ENCODE assay signal across 8 mouse cellular contexts in the genomic region with DNA sequence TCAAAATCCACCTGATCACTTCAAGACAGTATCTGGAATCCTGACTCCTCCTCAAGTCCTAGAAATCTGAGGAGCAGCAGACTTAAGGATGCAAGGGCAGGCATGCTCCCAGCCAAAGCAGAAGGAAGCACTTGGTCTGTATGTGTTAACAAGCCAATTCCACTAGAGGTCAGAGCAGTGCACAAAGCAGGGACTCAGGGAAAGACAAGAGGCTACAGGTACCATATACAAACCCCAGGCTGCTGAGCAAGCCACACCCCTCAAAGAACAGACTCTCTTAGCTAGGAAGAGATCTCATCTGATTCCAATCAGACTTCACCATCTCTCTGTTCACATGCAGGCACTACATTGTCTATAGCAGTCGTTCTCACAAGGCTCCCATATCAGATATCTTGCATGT.
DNase-seq lines count a peak whose midpoint lies in the region; ATAC-seq and TF ChIP-seq lines count a peak whose summit lies in the region.

No protein-coding gene starts in this region.

- H3K9me3 ChIP-seq in heart, postnatal 0 days (replicated peaks; ENCODE audit: control insufficient read depth, low read length): no peaks in the 10 kb centered on the region
- no peaks in the 10 kb centered on the region for H3K9me3 ChIP-seq in lung, embryonic 14.5 days (ENCODE audit: low read depth, low read length)

- H3K4me1 ChIP-seq in heart, postnatal 0 days (ENCODE audit: control insufficient read depth, insufficient read depth): no peaks in the 10 kb centered on the region
- no peaks in the 10 kb centered on the region for H3K4me1 ChIP-seq in lung, embryonic 14.5 days (ENCODE audit: insufficient read depth)
- H3K4me1 ChIP-seq in small intestine, adult 2 months (ENCODE audit: control insufficient read depth, insufficient read depth, insufficient read length, low read length): no peaks in the 10 kb centered on the region

- no peaks in the 10 kb centered on the region for H3K36me3 ChIP-seq in heart, postnatal 0 days (replicated peaks; ENCODE audit: control insufficient read depth, insufficient read depth, low read length)
- no peaks in the 10 kb centered on the region for H3K36me3 ChIP-seq in lung, embryonic 14.5 days (ENCODE audit: insufficient read depth)
- H3K36me3 ChIP-seq in small intestine, adult 2 months (ENCODE audit: control insufficient read depth, insufficient read depth, low read length): no peaks in the 10 kb centered on the region

- peak; percentile 47 for DNase-seq in adrenal gland, adult 2 months
- DNase-seq in adrenal gland, adult 8-10 months: no peak
- DNase-seq in CD4-positive helper T cell, adult 2 months (ENCODE audit: low read depth, low spot score): peak; percentile 77
- peak; percentile 12 for DNase-seq in brain, embryonic 18.5 days (ENCODE audit: low read depth, low spot score)
- DNase-seq in heart, postnatal 0 days (ENCODE audit: low spot score): peak; percentile 57
- DNase-seq in kidney, postnatal 25 days: peak; percentile 42 to 53
- DNase-seq in lung, embryonic 14.5 days: peak; percentile 73

- H3K27me3 ChIP-seq in heart, postnatal 0 days (ENCODE audit: control insufficient read depth, insufficient read depth, low read length): no peaks in the 10 kb centered on the region
- no peaks in the 10 kb centered on the region for H3K27me3 ChIP-seq in lung, embryonic 14.5 days (ENCODE audit: insufficient read depth, low read length)
- H3K27me3 ChIP-seq in small intestine, adult 2 months (ENCODE audit: control insufficient read depth, insufficient read depth, low read length): no peaks in the 10 kb centered on the region

- H3K9ac ChIP-seq in heart, postnatal 0 days (replicated peaks; ENCODE audit: low read depth, low read length): no peak overlapping the region
- H3K9ac ChIP-seq in lung, embryonic 14.5 days: no peak overlapping the region

- no peak overlapping the region for H3K27ac ChIP-seq in heart, postnatal 0 days (ENCODE audit: low read depth)
- H3K27ac ChIP-seq in lung, embryonic 14.5 days (ENCODE audit: low read depth): no peak overlapping the region
- no peak overlapping the region for H3K27ac ChIP-seq in small intestine, adult 2 months (ENCODE audit: insufficient read depth, low read depth, low read length)

- H3K4me2 ChIP-seq in heart, postnatal 0 days (ENCODE audit: low read depth, low read length): no peak overlapping the region
- no peak overlapping the region for H3K4me2 ChIP-seq in lung, embryonic 14.5 days

- H3K4me3 ChIP-seq in heart, postnatal 0 days (ENCODE audit: low read depth, low read length): no peak overlapping the region
- no peak overlapping the region for H3K4me3 ChIP-seq in lung, embryonic 14.5 days (ENCODE audit: low read depth, low read length)
- H3K4me3 ChIP-seq in small intestine, adult 2 months (ENCODE audit: low read depth, low read length): no peak overlapping the region

- TF ChIP-seq POLR2A in small intestine, adult 2 months (IDR thresholded peaks at IDR 0.05; ENCODE audit: low read depth, low read length): no peak

- TF ChIP-seq CTCF in heart, postnatal 0 days (IDR thresholded peaks at IDR 0.05; ENCODE audit: low read depth): peak; percentile 78
- peak; percentile 79 for TF ChIP-seq CTCF in lung, embryonic 14.5 days (IDR thresholded peaks at IDR 0.05; ENCODE audit: low read depth)
- TF ChIP-seq CTCF in small intestine, adult 2 months (IDR thresholded peaks at IDR 0.05; ENCODE audit: extremely low read depth, insufficient read length, insufficient replicate concordance, low read depth, low read length): peak; percentile 43; the same call in 1 of the 2 replicates

- ATAC-seq in heart, postnatal 0 days (ENCODE audit: insufficient read depth, low read depth): peak; percentile 70
- ATAC-seq in lung, embryonic 14.5 days (ENCODE audit: insufficient read depth): peak; percentile 66; the same call in 1 of the 2 replicates

- 35% methylated on average over 1 of the region's 1 CpGs for WGBS in heart, postnatal 0 days
- 62% methylated on average over 1 of the region's 1 CpGs for WGBS in lung, embryonic 14.5 days
- WGBS in small intestine, adult 2 months: 28% methylated on average over 1 of the region's 1 CpGs

- no peak for TF ChIP-seq EP300 in heart, postnatal 0 days (IDR thresholded peaks at IDR 0.05; ENCODE audit: low read depth)
